Mouse (Mus musculus): ENCODE data around the gene Pou2f2. TPM values are rescaled to one million over a fixed set of nuclear protein-coding genes. Genes with fewer than 3 reads are reported as not detected.

Pou2f2 gene
- total and polyA plus RNA-seq, 3 experiments: 8.9 to 102 (median 46.1) TPM

DNA sequence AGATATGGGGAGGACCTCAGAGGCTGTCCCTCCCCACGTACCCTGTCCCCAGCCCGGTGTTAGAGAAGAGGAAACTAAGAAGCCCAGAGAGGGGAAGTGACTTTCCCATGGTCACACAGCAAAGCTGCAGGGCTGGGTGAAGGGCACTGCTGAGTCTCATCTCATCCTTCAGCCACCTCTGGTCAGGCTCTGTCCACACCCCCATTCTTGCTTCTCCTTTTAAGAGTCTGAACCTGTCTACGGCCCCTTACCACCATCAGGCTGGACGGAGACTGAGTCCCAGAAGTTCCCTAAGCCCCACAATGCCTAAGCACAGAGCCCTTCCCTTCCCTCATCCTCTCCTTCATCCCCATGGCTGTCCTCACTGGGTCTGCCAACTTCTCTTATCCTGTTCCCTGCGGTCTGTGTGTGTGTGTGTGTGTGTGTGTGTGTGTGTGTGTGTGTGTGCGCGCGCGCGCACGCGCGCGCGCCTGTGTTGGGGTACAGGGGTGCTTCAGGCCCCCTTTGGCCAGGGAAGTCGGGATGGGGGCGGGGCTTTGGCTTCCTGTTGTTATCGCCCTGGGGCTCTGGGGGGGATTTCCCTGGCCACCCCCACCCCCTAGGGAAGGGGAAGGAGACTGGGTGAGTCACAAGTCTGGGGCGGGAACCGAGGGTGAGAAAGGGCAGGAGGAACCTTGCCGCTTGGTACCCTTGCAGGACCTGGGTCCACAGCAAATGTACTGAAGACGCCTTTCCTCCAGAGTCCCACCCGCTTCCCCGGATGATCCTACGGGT, 59.3 kb downstream of the Pou2f2 start:
- Histone ChIP-seq H3K4me2 (ENCODE audit: insufficient read depth, low read depth, poor library complexity, severe bottlenecking) (peak overlapping the region; percentile 90), H3K27ac (ENCODE audit: insufficient read depth, low read depth) (peak overlapping the region; percentile 98)
- dilution Hi-C loops (cut with MboI; ENCODE audit: extremely low pct_ligation_motif_present, extremely low pct_unique_long_range_greater_than_20kb, low sequenced_read_pairs): no loop called here

DNA sequence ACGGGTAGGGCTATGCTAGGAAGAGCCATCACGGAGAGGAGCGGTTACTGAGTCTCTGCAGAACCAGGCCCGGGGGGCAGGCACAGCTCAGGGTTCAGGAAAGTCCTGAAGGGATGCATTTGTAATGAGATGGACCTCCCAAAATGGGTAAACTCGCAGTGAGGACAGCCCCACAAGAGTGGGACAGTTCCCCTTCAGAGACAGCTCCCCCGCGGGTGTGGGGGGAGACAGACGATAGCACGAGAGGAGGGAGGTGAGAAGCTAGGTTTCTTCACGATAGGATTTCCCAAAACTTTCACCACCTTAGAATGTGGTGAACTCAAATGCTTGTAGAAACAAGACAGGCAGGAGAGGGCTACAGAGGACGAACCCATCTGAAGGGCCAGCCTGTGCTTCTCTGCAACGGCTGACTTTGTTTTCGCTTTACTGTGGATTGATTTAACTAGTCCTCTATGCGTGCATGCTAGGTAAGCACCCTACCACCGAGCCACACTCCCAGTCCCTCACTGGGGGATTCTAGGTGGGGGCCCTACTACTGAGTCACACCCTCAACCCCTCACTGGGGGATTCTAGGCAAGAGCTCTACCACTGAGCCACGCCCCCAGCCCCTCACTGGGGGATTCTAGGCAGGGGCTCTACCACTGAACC, 66.4 kb downstream of the Pou2f2 start:
- dilution Hi-C loops (cut with MboI; ENCODE audit: extremely low pct_ligation_motif_present, extremely low pct_unique_long_range_greater_than_20kb, low sequenced_read_pairs): no loop called here
- H3K36me3 ChIP-seq (replicated peaks in 1 of 2; ENCODE audit: control insufficient read depth in 1 of 2, insufficient read depth in 1 of 2, low read length in 1 of 2): peaks cover 82 to 84% of the 10 kb centered on the region in 2 experiments
- peaks cover 7% of the 10 kb centered on the region for H3K9me3 ChIP-seq (replicated peaks; ENCODE audit: low read length)
- no peak for TF ChIP-seq USF1 (IDR thresholded peaks at IDR 0.05; ENCODE audit: low read depth, low read length)
- TF ChIP-seq UBTF (IDR thresholded peaks at IDR 0.05; ENCODE audit: low read depth, low read length): 0 out of 2 replicates have a peak, but pooled peaks have one; percentile 48
- peak; percentile 41 for TF ChIP-seq MXI1 (IDR thresholded peaks at IDR 0.05; ENCODE audit: low read depth, low read length)
- no peak for TF ChIP-seq E2F4 (IDR thresholded peaks at IDR 0.05; ENCODE audit: insufficient replicate concordance, low read depth, low read length)
- no peak for TF ChIP-seq TBP (conservative IDR thresholded peaks at IDR 0.05; ENCODE audit: low read depth, low read length)
- no peak; the same call in 1 of the 2 replicates for TF ChIP-seq USF2 (conservative IDR thresholded peaks at IDR 0.05; ENCODE audit: low read depth, low read length)
- TF ChIP-seq JUN (IDR thresholded peaks at IDR 0.05; ENCODE audit: insufficient read depth, low read depth, low read length): no peak
- TF ChIP-seq POLR2AphosphoS2 (IDR thresholded peaks at IDR 0.05; ENCODE audit: low read depth, low read length): no peak; the same call in 1 of the 2 replicates
- TF ChIP-seq POLR2A (IDR thresholded peaks at IDR 0.05; ENCODE audit: low read depth, low read length): peak; percentile 36
- TF ChIP-seq CHD1 (IDR thresholded peaks at IDR 0.05; ENCODE audit: low read depth, low read length): peak; percentile 69; the same call in 1 of the 2 replicates
- TF ChIP-seq SMC3 (IDR thresholded peaks at IDR 0.05; ENCODE audit: low read depth, low read length): peak; percentile 12
- peak; percentile 55; the same call in 1 of the 2 replicates for TF ChIP-seq CHD2 (IDR thresholded peaks at IDR 0.05; ENCODE audit: low read length)
- no peak for TF ChIP-seq GABPA (IDR thresholded peaks at IDR 0.05; ENCODE audit: insufficient replicate concordance, low read depth, low read length)
- TF ChIP-seq CTCF (conservative IDR thresholded peaks at IDR 0.05 in 1 of 2, IDR thresholded peaks at IDR 0.05 in 1 of 2; ENCODE audit: low read depth in 2 of 2, low read length in 2 of 2): no peak

More for the DNA sequence above, 59.3 kb downstream of the Pou2f2 start:
- peaks cover 27 to 71% of the 10 kb centered on the region in 2 experiments for H3K4me1 ChIP-seq (ENCODE audit: control insufficient read depth in 1 of 2, insufficient read depth in 2 of 2)
- peaks cover 54 to 81% of the 10 kb centered on the region in 2 experiments for H3K36me3 ChIP-seq (replicated peaks in 1 of 2; ENCODE audit: control insufficient read depth in 1 of 2, insufficient read depth in 1 of 2, low read length in 1 of 2)
- H3K9me3 ChIP-seq (replicated peaks; ENCODE audit: low read length): peaks cover under 1% of the 10 kb centered on the region
- peaks cover 52% of the 10 kb centered on the region for H3K79me2 ChIP-seq (replicated peaks; ENCODE audit: control insufficient read depth, extremely low read depth, insufficient read depth, poor library complexity, severe bottlenecking)
- peak; percentile 91 for DNase-seq (ENCODE audit: extremely low read depth)
- peak overlapping the region; percentile 90 for H3K9ac ChIP-seq (ENCODE audit: insufficient read depth, low read depth)
- H3K27me3 ChIP-seq (replicated peaks): no peaks in the 10 kb centered on the region
- TF ChIP-seq NRF1 (IDR thresholded peaks at IDR 0.05; ENCODE audit: low read depth, low read length) (peak; percentile 63), MYC (IDR thresholded peaks at IDR 0.05; ENCODE audit: low read depth, low read length) (no peak; the same call in 1 of the 2 replicates), CHD1 (IDR thresholded peaks at IDR 0.05; ENCODE audit: low read depth, low read length) (no peak), MAX (IDR thresholded peaks at IDR 0.05; ENCODE audit: low read length) (no peak), UBTF (IDR thresholded peaks at IDR 0.05; ENCODE audit: low read depth, low read length) (peak; percentile 72), ETS1 (conservative IDR thresholded peaks at IDR 0.05; ENCODE audit: low read depth, low read length) (peak; percentile 86), SIN3A (IDR thresholded peaks at IDR 0.05; ENCODE audit: low read length) (no peak; the same call in none of the 2 replicates), ZKSCAN1 (IDR thresholded peaks at IDR 0.05; ENCODE audit: borderline replicate concordance, low read depth, low read length) (no peak), EP300 (IDR thresholded peaks at IDR 0.05; ENCODE audit: low read length) (peak; percentile 77), ZNF384 (IDR thresholded peaks at IDR 0.05; ENCODE audit: low read depth, low read length) (no peak), MAZ (IDR thresholded peaks at IDR 0.05; ENCODE audit: low read depth, low read length) (peak; percentile 95), USF1 (IDR thresholded peaks at IDR 0.05; ENCODE audit: low read depth, low read length) (no peak), MEF2A (IDR thresholded peaks at IDR 0.05; ENCODE audit: borderline replicate concordance, low read depth, low read length) (peak; percentile 73; the same call in 1 of the 2 replicates), MXI1 (IDR thresholded peaks at IDR 0.05; ENCODE audit: low read depth, low read length) (no peak), TBP (conservative IDR thresholded peaks at IDR 0.05; ENCODE audit: low read depth, low read length) (peak; percentile 53; the same call in 1 of the 2 replicates), JUND (conservative IDR thresholded peaks at IDR 0.05; ENCODE audit: low read depth, low read length) (0 out of 2 replicates have a peak, but pooled peaks have one; percentile 26), GABPA (IDR thresholded peaks at IDR 0.05; ENCODE audit: insufficient replicate concordance, low read depth, low read length) (no peak), MAFK (IDR thresholded peaks at IDR 0.05; ENCODE audit: insufficient replicate concordance, low read length) (0 out of 2 replicates have a peak, but pooled peaks have one; percentile 14), ZC3H11A (IDR thresholded peaks at IDR 0.05; ENCODE audit: low read depth, low read length) (no peak), E2F4 (IDR thresholded peaks at IDR 0.05; ENCODE audit: insufficient replicate concordance, low read depth, low read length) (peak; percentile 70; the same call in 1 of the 2 replicates), POLR2AphosphoS2 (IDR thresholded peaks at IDR 0.05; ENCODE audit: low read depth, low read length) (no peak), BHLHE40 (IDR thresholded peaks at IDR 0.05; ENCODE audit: low read depth, low read length) (peak; percentile 70; the same call in 1 of the 2 replicates), ZMIZ1 (IDR thresholded peaks at IDR 0.05; ENCODE audit: low read depth, low read length) (no peak; the same call in 1 of the 2 replicates), NELFE (IDR thresholded peaks at IDR 0.05; ENCODE audit: low read depth, low read length) (peak; percentile 32; the same call in 1 of the 2 replicates), TCF12 (IDR thresholded peaks at IDR 0.05; ENCODE audit: low read depth, low read length) (peak; percentile 78), ELF1 (IDR thresholded peaks at IDR 0.05; ENCODE audit: low read depth, low read length) (peak; percentile 53), CHD2 (IDR thresholded peaks at IDR 0.05; ENCODE audit: low read length) (peak; percentile 80), RCOR1 (conservative IDR thresholded peaks at IDR 0.05; ENCODE audit: low read depth, low read length) (no peak; the same call in 1 of the 2 replicates), POLR2A (IDR thresholded peaks at IDR 0.05; ENCODE audit: low read depth, low read length) (peak; percentile 59), IRF4 (IDR thresholded peaks at IDR 0.05; ENCODE audit: low read depth, low read length) (peak; percentile 81), SMC3 (IDR thresholded peaks at IDR 0.05; ENCODE audit: low read depth, low read length) (no peak; the same call in 1 of the 2 replicates), PAX5 (IDR thresholded peaks at IDR 0.05; ENCODE audit: low read length) (no peak), USF2 (conservative IDR thresholded peaks at IDR 0.05; ENCODE audit: low read depth, low read length) (no peak), CTCF (conservative IDR thresholded peaks at IDR 0.05 in 1 of 2, IDR thresholded peaks at IDR 0.05 in 1 of 2; ENCODE audit: low read depth in 2 of 2, low read length in 2 of 2) (no peak), RAD21 (IDR thresholded peaks at IDR 0.05; ENCODE audit: low read depth, low read length) (no peak; the same call in 1 of the 2 replicates), HCFC1 (IDR thresholded peaks at IDR 0.05; ENCODE audit: low read depth, low read length) (no peak; the same call in 1 of the 2 replicates), KAT2A (IDR thresholded peaks at IDR 0.05; ENCODE audit: insufficient replicate concordance, low read length) (0 out of 2 replicates have a peak, but pooled peaks have one; percentile 37), JUN (IDR thresholded peaks at IDR 0.05; ENCODE audit: insufficient read depth, low read depth, low read length) (peak; percentile 31; the same call in 1 of the 2 replicates)
- in situ Hi-C loops (cut with MboI; ENCODE audit: low pct_ligation_motif_present, low pct_unique_long_range_greater_than_20kb, low sequenced_read_pairs): no loop called here
- H3K4me3 ChIP-seq (replicated peaks in 1 of 3; ENCODE audit: low read depth in 2 of 3, low read length in 2 of 3, poor library complexity in 1 of 3): peak overlapping the region; percentile 56 to 62 (median 61)

More for the DNA sequence above, 66.4 kb downstream of the Pou2f2 start:
- Histone ChIP-seq H3K4me3 (replicated peaks in 1 of 3; ENCODE audit: low read depth in 2 of 3, low read length in 2 of 3, poor library complexity in 1 of 3) (peak overlapping the region in 1 of 3 experiments; percentile 23), H3K27me3 (replicated peaks) (no peaks in the 10 kb centered on the region), H3K4me1 (ENCODE audit: control insufficient read depth in 1 of 2, insufficient read depth in 2 of 2) (peaks cover 55 to 92% of the 10 kb centered on the region in 2 experiments), H3K9ac (ENCODE audit: insufficient read depth, low read depth) (no peak overlapping the region; the same call in 1 of the 2 replicates), H3K79me2 (replicated peaks; ENCODE audit: control insufficient read depth, extremely low read depth, insufficient read depth, poor library complexity, severe bottlenecking) (peaks cover 18% of the 10 kb centered on the region), H3K4me2 (ENCODE audit: insufficient read depth, low read depth, poor library complexity, severe bottlenecking) (peak overlapping the region; percentile 32), H3K27ac (ENCODE audit: insufficient read depth, low read depth) (peak overlapping the region; percentile 98)
- in situ Hi-C loops (cut with MboI; ENCODE audit: low pct_ligation_motif_present, low pct_unique_long_range_greater_than_20kb, low sequenced_read_pairs): no loop called here
- DNase-seq (ENCODE audit: extremely low read depth): no peak
